Mouse (Mus musculus): ENCODE results near the gene Ttll9.

The Ttll9 gene

DNA sequence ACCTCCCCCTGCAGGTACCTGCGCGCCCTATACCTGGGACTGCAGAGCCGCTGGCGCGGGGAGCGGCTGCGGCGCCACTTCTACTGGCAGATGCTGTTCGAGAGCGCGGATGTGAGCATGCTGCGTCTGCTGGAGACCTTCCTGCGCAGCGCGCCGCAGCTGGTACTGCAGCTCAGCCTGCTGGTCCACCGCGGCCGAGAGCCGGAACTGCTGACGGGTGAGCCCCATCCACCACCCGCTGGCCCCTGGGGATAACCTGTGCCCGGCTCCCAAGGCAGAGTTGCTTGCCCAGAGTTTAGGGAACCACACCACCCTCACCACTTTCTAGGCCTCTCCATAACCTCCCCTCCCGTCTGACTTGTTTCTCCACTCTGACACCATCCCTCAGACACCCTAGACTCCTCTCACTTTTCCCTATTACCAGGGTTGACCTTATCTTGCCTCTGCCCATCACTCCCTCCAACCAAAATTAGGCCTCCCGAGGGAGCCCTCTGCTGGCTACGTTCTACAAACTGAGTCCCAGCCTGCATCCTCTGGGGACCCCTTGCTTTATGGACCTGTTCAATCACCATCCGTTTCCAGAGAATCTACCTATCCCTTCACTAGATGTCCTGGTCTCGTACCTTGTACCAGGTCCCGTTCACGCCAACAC lies 90.5 kb downstream of the Ttll9 start:
- DNase-seq = peak; percentile 52 to 58

DNA sequence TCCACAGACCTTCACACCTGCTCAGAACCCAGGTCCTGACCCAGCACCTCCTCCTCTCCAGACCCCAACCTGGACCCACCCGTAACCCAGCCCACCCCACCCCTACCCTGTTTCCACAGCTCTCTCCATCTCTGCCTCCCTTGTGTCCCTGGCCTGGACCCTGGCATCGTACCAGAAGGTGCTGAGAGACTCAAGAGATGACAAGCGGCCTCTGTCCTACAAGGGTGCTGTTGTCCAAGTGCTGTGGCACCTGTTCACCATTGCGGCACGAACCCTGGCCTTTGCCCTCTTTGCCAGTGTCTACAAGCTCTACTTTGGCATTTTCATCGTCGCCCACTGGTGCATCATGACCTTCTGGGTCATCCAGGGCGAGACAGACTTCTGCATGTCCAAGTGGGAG lies 91.6 kb downstream of the Ttll9 start:
- DNase-seq = no peak

DNA sequence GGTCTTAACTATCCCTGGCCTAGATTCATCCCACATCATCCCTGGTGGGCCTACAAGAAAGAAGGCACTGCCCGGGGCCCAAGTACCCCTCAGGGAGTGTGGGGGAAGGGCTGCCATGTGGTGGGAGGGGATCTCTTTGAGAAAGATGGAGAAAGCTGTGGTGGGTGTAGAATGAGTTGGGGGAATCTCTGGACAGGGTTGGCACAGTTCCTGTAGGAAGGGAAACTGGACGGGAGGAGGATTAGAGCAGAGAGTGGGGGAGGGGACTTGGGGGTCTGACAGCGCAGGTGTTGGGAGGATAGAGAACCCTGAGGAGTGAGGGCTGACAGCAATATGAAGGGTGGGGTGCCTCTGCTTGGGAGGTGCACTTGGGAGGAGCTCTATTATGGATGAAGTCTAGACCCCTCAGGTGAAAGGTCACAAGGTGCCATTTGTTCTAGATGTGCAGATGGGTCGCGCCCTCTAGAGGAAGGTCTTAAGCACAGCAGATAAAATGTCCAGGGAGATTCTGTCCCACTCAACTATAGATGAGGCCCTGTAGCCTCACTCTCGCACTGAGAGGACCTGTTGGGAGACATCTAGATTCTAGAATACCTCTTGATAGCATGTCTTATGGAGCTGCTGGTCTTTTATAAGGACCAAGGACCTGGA lies 93.1 kb downstream of the Ttll9 start:
- DNase-seq = no peak
